Mouse (Mus musculus): ENCODE results near the gene Nfatc2ip.
"Not testable (repeated sequence)": the region's sequence is repeated elsewhere in the genome, so short reads cannot be mapped to it uniquely, and the experiment has no call there.

The Nfatc2ip gene

DNA sequence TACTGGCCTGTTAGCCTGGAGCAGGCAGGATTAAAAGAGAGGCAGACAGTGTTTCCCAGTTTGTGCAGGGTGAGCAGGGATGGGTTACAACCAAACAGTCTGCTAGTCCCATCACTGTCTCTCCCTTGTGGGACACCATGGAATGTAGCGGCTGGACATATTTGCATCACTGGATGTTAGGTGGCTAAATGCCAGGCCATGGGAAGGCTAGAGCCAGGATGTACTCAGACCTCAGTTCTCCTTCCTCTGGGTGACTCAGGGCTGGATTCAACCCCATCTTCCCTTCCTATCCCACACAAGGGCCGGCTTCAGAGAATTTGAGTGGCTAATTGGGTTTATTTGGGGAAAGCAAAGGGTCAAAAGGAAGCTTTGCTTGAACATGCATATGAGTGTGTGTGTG is 12.1 kb upstream of the Nfatc2ip start:
- DNase-seq (ENCODE audit: low read depth, low spot score): no peak

DNA sequence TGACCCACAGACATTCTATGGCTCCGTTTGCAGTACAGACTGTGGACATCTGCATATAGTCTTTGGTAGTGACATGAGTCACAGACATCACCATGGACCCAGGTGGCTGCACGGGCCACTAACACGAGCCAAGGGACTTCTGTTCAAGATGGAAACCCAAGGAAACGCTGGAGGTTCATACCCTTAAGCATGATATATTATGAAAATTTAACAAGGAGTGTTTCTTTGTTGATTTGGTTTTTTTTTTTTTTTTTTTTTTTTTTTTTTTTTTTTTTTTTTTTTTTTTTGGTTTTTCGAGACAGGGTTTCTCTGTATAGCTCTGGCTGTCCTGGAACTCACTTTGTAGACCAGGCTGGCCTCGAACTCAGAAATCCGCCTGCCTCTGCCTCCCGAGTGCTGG is 6.0 kb upstream of the Nfatc2ip start:
- DNase-seq (ENCODE audit: low read depth, low spot score): not testable (repeated sequence)

DNA sequence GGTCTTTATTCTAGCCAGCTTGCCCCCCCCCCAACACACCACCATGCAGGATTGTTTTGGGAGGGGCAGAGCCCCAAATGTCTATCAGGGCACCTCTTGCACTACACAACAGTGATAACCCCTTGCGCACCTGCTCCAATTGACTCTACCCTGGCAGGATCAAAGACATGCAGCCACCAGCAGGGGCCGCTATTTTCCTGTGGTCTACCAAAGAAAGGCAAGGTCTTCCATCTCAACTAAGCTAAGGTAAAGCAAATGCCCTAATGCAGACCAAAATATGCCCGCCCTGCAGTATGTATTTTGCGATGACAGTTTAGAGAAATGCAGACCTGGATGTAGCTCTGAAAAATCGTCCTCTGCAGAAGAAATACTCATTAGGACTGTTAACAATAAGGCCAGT is 3.0 kb upstream of the Nfatc2ip start:
- DNase-seq (ENCODE audit: low read depth, low spot score): peak; percentile 62

DNA sequence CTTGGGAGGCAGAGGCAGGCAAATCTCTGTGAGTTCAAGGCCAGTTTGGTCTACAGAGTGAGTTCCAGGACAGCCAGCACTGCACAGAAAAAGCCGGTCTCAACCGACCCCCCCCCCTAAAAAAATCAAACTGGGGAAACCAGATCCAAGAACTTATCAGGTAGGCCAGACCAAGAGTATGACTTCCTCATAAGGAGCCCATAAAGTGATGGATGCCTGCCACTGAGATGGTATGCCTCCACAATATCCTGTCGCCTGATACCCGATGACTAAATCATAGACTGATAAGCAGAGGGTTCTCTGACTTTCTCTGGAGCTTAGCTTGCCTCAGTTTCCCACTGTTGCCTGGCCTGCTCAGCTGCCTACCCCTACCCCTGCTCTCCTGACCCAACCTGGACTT is 1.3 kb upstream of the Nfatc2ip start:
- no peak for DNase-seq (ENCODE audit: low read depth, low spot score)

DNA sequence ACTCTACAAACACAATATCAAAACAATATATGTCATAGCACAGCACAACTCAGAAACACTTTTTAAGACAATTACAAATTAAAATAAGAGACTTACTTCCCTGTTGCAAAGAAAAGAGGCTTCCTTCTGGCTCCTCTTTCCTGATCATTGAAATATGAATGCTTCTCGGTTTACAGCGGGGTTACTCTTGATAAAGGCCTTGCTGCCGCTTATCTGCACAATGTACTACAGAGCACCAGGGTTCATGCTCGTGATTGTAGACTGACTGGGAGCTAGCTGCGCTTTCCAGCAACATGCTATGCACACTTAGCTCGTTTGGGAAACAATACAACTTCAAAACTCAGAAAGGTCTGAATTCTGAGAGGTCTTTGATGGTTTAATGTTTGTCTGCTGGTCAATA is 684 bp upstream of the Nfatc2ip start:
- no peak for DNase-seq (ENCODE audit: low read depth, low spot score)

DNA sequence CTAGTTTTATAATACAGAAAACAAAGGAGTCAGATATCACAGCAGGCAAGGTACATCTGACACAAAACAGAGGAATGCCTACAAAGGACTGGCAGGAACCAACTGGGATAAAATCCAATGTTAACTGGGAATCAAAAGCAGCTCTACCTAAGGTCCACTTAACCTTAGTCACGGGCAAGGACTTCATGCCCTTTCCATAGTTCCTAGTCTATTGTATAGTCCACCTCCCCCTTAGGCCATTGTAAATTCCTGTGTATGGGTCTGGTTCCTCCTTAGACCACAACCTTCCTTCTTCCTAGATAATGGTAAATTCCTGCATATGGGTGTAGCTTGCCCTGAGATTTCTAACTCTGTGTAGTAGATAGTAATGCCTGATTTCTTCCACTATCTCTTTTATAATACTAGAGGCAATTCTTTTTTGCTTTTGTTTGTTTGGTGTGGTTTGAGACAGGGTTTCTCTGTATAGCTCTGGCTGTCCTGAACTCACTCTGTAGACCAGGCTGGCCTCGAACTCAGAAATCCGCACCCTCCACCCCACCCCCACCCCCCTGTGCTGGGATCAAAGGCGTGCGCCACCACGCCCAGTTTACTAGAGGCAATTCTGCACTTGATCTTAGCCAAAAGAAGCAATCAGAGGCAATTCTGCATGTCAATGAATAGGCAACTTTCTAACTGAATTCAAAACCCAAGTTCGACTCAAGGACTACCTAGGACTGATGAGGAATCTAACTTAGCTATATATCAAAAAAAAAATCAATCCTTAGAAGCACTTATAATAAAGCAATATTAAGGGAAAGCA is 4.3 kb downstream of the Nfatc2ip start:
- not testable (repeated sequence) for DNase-seq (ENCODE audit: low read depth, low spot score)

DNA sequence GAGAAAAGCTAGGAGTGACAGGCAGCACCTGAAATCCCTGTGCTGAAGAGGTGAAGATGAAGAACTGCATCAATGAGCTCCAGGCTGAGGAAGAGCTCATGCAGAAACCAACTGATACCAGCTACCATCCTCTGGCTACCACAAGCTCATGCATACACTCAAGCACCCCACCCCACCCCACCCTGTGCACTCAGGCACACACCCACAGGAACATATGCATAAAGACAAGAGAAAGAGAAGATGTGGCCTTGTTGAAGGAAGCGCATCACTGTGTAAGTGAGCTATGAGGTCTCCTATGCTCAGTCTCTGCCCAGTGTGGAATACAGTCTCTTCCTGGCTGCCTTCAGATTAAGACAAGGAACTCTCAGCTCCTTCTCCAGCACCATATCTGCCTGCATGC is 8.4 kb downstream of the Nfatc2ip start:
- DNase-seq (ENCODE audit: low read depth, low spot score): no peak

DNA sequence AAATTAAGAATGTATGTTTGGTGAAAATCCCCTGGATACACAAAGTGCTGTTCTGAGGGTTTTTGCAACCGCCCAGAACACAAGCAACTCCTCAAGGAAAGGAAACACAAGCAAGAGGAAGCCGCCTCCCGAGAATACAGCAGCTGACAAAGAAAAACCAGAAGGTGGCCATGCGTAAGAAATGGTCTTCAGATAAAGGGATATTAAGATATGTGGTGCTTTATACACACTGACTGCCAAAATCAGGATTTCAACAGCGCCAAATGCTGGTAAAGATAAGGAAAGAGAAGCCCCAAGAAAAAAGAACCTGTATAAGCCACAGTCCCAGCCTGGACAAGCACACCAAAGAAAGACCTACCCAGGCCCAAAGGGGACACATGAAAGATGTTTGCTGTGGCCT is 13.0 kb downstream of the Nfatc2ip start:
- DNase-seq (ENCODE audit: low read depth, low spot score): no peak

DNA sequence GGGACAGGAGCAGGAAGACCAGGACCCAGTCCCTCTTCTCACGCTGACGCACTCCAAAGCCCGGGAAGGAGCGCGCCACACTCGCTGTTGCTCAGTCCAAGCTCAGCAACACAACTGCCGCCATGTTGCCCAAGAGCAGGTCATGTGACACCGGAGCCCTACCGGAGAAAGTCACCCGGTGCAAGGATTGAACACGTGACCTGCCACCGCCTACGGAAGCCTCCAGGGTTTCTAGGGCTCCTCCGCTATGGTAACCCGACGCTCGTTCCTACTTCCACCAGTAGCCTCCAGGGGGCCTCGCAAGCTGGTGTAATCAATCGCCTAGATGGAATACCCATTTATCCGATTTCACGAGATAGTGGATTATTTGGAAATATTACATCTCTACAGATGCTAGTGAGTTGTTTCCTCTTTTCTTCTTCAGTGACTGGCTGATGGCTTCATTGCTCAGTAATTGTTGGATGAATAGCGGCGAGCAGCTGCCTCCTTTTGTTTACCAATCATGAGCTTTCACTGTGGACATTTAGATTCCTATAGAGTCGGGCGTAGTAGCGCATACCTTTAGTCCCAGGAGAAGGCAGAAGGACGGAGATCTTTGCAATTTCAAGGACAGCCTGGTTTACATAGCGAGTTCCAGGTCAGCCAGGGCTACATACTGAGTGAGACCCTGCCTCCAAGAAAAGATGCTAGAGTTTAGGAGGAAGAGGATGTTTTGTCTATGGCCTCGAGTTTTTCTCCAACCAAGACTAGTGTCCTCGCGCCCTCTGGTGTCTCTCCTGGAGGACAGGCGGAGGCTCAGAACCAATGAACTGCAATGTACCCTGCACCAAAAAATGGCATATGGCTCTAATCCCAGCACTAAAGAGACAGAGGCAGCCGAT is 19.0 kb downstream of the Nfatc2ip start, which contains the start of gene Spns1:
Gene Spns1, minus strand, starts transcription at position 173 of the 881 bp plus-strand sequence.
- peak; percentile 93 for DNase-seq (ENCODE audit: low read depth, low spot score)

DNA sequence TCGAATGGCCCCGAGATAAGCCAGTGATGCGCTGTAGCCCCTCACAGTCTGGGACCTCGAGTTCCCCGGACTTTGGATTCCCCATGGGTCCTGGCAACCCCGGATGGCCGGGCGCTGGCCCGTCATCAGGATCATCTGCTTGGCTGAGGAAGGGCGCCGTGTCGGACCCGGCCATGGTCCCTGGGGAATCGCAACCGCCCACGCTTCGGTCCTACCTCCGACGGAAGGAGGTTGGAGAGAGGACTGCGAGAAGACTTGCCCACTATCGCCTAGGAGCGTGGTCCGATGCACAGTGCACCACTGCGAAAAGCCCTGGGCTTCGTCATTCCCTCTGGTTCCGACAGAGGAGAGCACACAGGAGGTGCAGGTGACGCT is 19.6 kb downstream of the Nfatc2ip start:
- DNase-seq (ENCODE audit: low read depth, low spot score): no peak

DNA sequence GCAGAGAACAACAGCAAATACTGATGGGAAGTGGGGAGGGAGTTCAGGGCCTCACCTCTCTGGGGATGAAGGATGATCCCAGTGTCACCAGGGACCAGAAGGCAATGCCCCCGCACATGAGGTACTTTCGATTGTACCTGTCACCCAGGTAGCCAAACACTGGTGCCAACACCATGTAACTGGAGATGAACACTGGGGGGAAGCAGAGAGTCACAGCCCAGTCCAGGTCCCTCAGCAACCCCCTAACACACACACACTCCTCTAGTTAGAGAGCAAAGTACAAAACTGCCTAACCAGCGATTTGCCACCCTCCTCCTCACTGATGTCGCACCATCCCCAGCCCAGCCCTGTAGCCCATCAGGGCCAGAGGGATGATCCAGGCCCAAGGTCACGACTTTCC is 21.5 kb downstream of the Nfatc2ip start:
- DNase-seq (ENCODE audit: low read depth, low spot score): no peak

DNA sequence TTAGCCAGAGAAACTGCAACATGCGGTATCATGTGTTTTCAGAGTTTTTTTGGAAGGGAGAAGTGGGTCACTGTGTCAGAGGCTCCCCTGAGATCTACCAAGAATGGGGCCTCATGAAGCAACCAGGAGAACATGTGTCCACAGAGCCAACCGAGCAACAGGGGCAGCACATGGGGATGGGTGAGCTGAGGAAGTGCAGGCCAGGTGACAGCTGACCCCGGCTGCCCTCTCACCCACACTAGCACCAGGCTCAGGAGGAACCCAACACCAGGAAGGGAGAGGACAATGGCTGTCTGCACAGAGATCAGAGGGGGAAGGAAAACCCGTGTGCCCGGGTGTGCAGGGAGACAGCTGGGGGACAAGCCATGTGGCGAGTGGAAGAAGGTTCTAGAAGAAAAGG is 22.0 kb downstream of the Nfatc2ip start:
- no peak for DNase-seq (ENCODE audit: low read depth, low spot score)

DNA sequence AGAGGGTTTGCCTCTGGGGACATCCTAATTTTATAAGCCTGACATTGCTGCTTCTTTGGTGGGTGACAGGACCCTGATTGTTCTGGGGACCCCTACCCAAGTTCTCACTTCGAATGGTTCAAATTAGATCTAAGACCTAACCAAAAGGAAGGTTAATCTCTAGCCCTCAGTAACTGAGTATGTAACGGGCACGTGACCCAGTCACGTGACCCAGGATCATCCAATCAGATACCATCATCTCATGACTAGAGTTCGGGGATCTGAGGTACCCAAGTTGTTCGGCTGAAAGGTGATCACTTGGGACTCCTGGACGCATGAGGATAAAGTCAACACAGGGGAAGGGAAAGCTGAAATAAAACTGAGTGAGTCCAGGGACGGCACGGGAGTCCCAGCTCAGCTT is 23.5 kb downstream of the Nfatc2ip start:
- DNase-seq (ENCODE audit: low read depth, low spot score): no peak

DNA sequence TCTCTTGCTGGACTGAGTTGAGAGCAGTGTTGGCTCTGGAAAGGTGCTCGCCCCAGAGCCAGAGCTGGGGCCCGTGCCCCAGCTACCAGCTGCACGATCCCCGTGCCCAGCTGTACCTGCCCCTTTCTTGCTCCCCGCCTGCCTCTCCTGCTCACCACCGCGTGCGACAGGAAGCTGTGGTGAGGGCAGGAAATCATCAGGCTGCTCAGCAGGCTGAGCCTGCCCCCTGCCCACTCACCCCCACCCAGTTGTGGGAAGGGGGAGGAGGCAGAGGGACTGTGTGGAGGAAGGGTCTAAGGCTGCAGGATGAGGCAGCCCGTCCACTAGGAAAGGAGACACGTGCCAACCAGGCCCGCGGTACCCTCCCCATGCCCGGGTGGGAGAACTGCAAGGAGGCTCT is 27.1 kb downstream of the Nfatc2ip start, which contains the start of gene Lat:
Gene Lat, minus strand, starts transcription at position 178 of the 400 bp plus-strand sequence.
- DNase-seq (ENCODE audit: low read depth, low spot score): no peak

DNA sequence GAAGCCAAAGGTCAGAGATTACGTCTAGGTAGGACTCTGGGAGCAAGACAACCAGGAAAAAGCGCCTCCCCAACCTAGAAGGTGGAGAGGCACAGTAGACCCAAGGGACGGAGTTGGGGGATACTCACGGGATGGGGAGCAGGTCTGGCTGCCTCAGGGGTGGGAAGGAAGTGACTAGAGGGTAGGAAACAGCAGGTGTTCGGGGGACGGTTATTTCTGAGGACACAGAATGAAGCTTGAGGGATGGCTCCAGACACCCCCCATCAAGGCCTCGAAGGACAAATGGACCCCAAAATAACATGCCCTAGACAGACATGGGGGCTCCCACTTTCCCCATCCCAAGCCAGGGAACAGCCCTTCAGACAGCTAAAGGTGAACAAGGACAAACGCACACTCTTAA is 28.2 kb downstream of the Nfatc2ip start:
- DNase-seq (ENCODE audit: low read depth, low spot score): no peak

DNA sequence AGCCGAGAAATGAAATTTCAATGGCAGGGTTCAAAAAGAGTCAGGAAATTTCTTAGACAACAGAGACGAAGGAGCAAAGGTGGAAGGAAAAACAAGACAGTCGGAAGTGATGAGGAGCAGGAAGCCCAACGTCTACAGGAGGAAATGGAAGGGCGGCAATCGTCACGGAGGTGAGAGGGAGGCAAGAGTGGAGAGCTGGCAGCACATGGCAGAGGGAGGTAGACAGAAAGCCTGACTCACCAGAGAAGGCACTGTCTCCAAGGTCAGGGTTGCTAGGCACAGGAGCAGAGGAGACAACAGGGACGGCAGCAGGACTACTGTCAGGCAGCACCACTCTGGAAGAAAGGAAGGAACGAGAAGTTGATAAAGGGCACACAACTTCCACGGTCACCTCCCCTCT is 28.9 kb downstream of the Nfatc2ip start:
- DNase-seq (ENCODE audit: low read depth, low spot score): no peak

DNA sequence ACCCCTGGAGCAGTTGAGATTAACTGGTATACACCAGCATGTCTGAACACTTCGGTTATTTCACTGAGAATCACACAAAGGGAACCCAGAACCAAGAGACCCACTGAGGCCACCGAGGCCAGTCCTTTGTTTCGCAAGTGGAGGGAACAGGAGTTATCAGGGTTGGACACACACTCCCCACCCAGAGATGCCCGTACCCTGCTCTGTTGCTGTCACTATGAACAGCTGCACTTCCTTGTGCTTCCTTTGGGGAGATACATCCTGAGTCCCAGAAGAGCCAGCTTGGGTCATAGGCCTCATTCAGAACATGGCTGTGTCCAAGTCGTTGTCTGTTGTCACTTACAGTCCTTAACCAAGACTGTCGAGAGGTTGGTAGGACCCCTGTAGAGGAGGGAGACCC is 33.5 kb downstream of the Nfatc2ip start:
- no peak for DNase-seq (ENCODE audit: low read depth, low spot score)

DNA sequence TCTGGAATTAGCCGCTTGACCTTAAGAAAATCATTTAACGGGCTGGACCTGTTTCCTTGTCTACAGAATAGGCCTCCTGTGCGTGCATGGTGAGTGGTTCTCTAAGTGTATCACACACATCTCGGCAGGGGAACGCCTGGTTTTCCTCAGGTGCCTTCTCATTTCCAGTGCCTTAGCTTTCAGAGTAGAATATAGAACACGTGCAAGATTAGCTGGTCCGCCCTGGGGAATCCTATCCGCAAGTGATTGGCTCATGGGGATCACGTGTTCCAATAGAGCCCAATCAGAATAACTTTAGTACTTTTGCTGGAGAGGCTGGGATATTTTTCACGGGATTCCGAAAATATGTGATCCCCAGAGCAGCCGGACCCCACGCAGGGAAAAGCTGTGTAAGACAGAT is 37.5 kb downstream of the Nfatc2ip start:
- no peak for DNase-seq (ENCODE audit: low read depth, low spot score)

DNA sequence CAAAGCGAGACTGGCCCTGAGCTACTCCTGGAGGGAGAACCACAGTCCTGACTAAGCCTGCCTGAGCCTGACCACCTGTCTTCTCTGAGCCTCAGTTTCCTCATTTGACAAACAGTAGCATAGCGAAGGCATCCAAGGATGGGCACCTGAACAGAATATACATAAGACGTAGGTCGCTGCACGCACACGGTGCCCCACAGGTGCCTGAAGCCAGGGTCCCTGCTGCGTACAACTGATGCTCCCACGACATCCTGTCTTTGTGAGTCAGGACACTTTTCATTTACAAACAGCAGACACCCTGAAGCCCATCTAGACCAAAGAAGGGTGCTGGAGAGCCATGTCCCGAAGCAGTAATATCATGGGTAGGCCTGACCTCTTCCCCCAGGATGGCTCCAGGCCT is 38.1 kb downstream of the Nfatc2ip start:
- DNase-seq (ENCODE audit: low read depth, low spot score): no peak

DNA sequence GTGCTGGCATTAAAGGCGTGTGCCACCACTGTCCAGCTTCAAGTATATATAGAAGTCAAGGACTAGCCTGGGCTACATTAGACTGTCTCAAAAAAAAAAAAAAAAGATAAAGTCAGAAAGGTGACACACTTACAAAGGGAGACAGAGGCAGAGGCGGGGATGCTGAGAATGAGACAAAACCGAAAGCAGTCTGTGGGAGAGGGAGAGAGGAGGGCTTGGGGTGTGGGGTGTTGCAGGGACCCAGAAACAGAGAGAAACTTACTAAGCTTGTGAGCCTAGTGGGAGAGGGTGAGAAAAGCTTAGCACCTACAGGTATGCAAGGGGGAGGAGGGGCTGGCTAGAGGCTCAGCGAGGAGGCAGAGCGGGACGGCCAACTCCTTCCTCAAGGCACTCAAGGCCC is 38.7 kb downstream of the Nfatc2ip start:
- no peak for DNase-seq (ENCODE audit: low read depth, low spot score)

DNA sequence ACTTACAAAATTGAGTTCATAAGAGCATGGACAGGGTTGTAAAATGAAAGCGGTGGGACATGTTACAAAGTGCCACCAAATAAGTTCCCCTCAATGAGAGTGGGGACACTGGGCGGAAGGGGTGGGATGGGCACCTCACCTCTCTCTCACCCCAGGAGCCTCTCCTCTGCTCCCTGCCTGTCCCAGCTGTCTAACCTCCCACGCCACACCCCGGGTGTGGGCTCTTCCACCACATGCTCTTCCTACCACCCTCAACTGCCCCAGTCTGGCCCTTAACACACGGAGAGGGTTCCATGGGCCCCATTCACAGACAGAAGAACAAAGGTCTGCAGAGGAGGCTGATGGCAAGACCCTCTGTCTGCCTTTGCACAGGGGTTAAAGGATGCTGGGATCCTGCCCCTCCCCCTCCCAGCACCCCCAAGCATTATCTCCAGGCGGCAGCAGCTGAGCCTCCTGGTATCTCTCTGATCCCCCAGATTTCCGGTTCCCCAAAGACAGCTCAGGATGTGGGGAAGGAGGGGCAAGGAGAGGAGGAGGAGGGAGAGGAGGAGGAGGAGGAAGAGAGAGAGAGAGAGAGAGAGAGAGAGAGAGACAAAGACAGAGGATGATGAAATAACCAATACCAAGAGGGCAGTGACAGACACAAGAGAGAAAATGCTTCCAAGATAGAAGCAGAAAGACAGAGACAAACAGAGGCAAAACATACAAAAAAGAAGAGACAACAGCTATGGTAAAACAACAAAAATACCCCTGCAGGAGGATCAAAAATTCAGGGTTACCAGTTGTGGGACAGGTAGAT is 39.5 kb downstream of the Nfatc2ip start:
- peak; percentile 68 for DNase-seq (ENCODE audit: low read depth, low spot score)
